Mouse (Mus musculus) layer of hippocampus, postnatal 36 days (tissue): ENCODE measurements around the gene Xkr7. TPM values are rescaled to one million over a fixed set of nuclear protein-coding genes. Genes with fewer than 3 reads are reported as not detected.

ENCODE experiments used
- DNase-seq, 2 experiments: peaks; one replicate each; pipeline ENCODE4 v3.0.0; 2022
- total RNA-seq, 2 experiments: library from RNA; stranded (reverse); gene quantifications; 2 replicates each; pipeline ENCODE4 v1.2.3; 2021

Gene Xkr7
- total RNA-seq, 2 experiments from 2014 or later: 1.8 to 1.9 TPM

DNA sequence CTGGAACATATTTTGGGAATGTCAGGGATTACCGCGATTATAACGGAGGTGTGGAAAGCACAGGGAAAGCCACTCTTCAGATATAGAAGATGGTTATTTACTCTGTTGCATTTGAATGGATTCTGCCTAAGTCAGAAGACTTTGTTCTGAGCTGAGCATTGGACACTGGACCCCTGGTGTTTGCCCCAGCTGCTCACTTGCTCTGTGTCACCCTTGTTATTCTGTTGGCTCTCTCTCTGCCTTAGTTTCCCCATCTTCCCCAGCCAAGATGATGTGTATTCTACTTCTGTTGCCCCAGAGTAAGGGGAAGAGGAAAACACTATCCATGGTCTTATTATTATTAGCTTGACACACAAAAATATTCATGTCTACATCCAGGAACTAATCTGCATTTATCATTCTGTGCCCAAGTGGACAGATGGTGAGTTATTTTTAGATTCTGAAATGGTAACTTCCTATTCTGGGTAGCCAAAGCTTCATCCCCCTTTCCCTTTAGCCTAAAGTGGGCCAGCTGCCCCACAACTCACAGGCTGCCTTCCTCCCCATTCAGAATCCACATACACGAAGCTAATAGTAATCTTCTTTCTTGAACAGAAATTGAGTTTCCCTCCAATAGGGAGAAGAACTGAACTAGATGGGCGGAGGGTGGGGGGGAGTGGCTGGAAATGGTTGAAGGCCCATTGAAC lies 2.0 kb downstream of the Xkr7 start:
- DNase-seq: no peak

DNA sequence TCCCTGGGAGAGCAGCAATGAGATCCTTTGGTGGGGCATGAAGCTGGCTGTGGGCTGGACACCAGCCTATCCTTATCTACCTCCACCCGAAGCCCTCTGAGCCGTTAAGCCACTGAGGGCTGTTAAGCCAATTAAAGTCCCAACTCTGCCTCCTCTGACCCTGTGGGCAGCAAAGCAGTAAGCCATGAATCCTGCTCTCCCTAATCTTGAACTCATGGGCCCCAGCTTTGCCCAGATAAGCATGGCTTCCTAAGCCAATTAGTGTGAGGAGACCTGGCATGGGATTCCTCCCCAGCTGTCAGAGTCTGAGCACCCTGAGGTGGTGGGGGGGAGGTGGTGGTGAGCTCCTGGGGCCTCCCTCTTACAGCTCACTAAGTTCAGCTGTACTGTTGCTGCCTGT lies 5.0 kb downstream of the Xkr7 start:
- DNase-seq: no peak

DNA sequence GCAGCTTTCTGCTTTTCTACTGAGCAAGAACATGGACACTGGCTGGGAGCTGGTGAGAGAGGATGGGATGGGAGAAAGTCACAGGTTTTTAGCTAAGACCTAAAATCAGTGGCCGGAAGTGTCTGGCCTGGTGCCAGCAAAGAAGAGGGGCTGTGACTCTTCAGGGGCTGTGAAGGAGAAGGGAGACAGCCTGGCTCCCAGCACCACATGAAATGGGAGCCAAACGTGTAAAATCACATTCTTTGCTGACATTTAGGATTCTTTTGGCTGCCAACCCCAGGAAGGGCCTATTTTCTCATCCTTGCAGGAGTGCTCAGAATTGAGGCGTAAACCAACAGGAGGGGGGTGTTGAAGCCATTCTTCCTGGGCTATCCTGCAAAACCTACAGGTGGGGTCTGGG lies 12.2 kb downstream of the Xkr7 start:
- no peak for DNase-seq

DNA sequence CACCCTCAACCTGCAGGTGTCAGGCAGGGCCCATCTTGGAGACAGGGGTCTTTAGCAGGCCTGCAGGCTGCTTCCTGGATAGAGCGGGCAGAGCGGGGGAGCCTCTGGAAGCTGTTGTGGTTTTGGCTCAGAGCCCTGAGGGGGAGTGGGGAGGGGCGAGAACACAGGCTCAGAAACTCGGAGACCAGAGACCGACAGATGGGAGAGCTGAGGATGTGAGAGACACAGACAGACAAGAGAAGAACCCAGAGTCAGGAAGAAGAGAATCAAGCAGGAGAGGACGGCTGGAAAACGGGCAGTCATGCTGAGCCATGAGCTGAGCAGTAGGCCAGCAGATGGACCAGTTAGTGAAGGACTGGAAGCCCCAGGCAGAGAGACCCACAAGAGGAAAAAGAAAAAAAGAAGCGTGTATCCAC lies 14.2 kb downstream of the Xkr7 start:
- peak; percentile 19 to 21 for DNase-seq

DNA sequence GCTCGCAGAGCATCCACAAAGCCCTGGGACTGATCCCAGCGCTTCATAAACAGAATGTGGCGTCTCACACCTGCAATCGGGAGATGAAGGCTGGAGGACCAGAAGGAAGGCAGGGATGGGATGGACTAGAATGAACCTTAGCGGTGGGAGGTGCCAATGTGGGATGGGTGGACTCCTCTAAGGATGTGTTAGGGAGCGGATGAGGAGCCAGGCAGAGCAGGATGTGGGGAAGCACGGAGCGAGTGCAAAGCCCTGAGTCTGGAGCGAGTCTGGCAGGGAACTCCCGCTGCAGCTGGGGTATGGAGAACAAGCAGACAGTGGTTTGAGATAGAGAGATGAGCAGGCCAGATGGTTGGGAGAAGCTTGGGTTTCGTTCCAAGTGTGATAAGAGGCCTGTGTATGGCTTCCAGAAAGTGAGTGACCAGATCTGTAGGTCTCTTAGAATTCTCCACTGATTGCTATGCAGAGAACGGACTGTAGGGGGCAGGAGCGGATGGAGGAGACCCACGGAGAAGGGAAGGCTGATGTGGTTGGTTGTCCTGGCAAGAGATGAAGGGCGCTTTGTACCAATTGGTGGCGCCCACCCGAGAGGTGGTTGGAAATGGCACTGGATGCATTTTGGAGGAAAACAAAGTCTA lies 16.3 kb downstream of the Xkr7 start:
- DNase-seq: peak in 1 of 2 experiments; percentile 49

GRCm38 (mm10) chr2:153049288-153049996 lies 17.8 kb downstream of the Xkr7 start:
- DNase-seq: peak in 1 of 2 experiments; percentile 30

- no peak for DNase-seq
Measured at GRCm38 (mm10) chr2:153049997-153050358, 18.3 kb downstream of the Xkr7 start.

GRCm38 (mm10) chr2:153051095-153051494 lies 19.4 kb downstream of the Xkr7 start:
- DNase-seq: no peak

DNA sequence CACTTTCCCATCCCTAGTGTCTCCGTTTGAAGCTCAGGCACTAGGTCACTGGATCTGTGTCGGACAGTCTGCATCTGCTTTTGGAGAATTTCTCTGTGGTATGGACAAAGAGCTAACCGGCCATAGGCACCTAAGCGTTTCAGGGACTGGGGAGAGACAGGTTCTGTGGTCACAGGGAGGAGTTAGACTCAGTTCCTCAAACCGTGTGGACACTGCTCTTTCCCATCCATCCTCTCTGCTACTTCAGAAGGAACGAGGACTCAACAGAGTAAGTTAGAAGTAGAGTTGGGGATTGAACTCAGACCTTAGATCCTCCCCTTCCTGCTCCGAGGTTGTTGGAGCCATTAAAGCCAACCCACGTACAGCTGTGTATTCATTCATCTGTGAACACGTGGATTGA lies 19.9 kb downstream of the Xkr7 start:
- DNase-seq: no peak

DNA sequence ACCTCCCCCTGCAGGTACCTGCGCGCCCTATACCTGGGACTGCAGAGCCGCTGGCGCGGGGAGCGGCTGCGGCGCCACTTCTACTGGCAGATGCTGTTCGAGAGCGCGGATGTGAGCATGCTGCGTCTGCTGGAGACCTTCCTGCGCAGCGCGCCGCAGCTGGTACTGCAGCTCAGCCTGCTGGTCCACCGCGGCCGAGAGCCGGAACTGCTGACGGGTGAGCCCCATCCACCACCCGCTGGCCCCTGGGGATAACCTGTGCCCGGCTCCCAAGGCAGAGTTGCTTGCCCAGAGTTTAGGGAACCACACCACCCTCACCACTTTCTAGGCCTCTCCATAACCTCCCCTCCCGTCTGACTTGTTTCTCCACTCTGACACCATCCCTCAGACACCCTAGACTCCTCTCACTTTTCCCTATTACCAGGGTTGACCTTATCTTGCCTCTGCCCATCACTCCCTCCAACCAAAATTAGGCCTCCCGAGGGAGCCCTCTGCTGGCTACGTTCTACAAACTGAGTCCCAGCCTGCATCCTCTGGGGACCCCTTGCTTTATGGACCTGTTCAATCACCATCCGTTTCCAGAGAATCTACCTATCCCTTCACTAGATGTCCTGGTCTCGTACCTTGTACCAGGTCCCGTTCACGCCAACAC lies 21.2 kb downstream of the Xkr7 start:
- no peak for DNase-seq

DNA sequence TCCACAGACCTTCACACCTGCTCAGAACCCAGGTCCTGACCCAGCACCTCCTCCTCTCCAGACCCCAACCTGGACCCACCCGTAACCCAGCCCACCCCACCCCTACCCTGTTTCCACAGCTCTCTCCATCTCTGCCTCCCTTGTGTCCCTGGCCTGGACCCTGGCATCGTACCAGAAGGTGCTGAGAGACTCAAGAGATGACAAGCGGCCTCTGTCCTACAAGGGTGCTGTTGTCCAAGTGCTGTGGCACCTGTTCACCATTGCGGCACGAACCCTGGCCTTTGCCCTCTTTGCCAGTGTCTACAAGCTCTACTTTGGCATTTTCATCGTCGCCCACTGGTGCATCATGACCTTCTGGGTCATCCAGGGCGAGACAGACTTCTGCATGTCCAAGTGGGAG lies 22.2 kb downstream of the Xkr7 start:
- no peak for DNase-seq

- DNase-seq: no peak
Measured at GRCm38 (mm10) chr2:153055270-153055920, 23.7 kb downstream of the Xkr7 start.

DNA sequence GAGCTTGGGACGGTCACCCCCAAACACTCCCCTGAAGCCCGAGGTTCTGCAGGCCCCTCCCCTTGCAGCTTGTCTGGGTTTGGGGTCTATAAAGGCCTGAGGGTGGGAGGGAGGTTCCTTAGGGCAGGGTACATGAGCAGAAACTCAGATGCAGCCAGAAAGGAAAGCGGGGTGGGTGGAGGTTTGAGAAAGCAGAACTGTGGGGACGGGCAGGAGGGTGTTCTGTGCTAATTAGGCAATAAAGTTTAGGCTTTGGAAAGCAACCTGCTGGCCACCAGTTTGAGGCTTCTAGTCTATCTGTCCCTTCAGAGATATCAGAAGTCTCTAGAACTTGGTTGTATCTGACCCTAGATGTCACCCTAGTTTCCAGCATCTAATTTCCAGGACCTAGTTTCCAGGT lies 26.7 kb downstream of the Xkr7 start:
- DNase-seq: no peak

DNA sequence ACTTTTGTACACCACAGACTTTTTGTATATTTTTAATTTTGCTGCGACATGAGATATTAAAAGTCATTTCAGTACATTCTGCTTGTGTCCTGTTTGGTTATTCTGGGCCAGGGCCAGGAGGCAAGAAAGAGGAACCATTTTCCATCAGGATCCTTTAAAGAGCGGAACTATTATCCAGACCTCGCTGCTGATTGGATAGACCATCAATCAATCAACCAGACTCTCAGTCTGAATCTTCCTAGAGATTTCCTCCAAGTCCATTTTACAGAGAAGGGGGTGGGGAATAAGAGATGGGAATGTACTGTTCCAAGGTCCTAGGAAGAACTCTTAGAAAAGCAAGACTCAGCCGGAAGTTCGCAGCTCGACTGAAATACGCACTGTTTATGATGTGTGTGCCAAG lies 28.6 kb downstream of the Xkr7 start:
- DNase-seq: no peak

- DNase-seq: no peak
Measured at GRCm38 (mm10) chr2:153063394-153063793, 31.7 kb downstream of the Xkr7 start.

DNA sequence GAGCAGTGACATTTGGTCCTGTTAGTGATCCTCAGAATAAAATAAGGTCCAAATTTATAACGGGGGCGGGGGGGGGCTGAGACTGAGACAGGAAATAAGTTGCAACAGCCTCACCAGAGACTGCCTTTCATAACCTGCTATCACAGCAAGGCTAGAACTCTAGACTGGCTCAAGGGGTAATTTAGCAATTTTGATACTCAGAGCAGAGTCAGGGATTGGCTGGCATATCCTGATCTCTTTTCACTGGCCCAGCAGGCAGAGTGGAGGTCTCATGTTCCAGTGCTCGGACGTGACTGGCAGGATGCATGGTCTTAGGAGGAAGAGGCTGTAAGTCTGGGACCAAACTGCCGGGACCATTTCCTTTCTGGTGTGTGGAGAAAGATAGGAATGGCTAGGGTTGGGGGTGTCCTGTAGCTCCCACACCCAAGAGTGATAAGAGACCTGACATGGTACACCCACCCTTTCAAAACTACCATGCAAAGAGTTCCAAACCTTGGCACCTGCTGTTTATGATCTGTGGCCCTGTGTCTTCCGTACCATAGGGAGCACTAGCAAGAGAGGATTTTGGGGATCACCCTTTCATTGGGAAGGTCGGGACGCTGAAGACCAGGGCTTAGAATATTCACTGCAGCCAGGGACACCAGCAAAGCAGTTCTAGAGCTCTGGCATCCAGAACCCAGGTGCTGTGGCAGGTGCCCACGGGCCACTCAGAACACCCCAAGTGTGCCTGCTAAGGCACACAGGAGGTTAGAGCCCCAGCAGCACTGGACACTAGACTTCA lies 32.7 kb downstream of the Xkr7 start:
- DNase-seq: no peak

GRCm38 (mm10) chr2:153065747-153066508 lies 34.3 kb downstream of the Xkr7 start, which contains the start of gene Ccm2l:
TSS of gene Ccm2l (plus strand) at chr2:153065955.
- no peak for DNase-seq

- DNase-seq: no peak
Measured at GRCm38 (mm10) chr2:153066991-153067390, 35.3 kb downstream of the Xkr7 start.

DNA sequence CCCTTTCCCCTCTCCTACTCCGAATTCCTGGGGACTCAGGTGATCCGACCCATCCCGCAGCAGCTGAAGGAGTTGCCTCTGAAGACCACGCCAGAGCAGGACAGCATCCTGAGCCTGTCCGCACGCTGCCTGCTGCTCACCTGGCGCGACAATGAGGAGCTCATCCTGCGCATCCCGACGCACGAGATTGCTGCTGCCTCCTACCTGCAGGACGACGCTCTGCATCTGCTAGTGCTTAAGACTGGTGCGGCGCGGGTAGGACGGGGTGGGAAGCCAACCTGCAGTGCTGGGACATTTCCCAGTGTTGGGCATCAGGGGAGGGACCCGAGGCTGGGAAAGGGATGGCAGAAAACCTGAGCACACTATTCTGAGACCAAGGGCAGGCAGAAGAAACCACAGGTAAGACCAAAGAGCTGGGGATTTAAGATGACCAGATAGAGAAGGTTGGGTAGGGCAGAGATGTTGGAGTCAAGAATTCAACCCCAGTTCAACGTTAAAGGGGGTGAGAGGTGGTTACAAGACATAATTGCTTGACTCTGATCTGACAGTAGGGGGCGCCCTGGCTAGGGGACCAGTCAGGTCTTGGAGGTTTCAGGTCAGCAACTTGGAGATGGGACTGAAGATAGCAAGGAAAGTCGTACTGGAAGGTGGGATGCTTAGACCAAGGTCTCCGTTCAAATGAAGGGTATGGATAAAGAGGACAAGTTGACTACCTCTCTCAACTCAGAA lies 39.3 kb downstream of the Xkr7 start:
- DNase-seq: no peak

- DNase-seq: peak; percentile 36 to 56
Measured at GRCm38 (mm10) chr2:153071491-153072184, 40.0 kb downstream of the Xkr7 start.
